Mouse (Mus musculus): Measurements from ENCODE around the gene B3gnt7.

The B3gnt7 gene

GRCm38 (mm10) chr1:86302532-86302931, at the start of gene B3gnt7:
TSS of gene B3gnt7 (plus strand) at chr1:86302832.
- in situ Hi-C loops (cut with MseI, MboI) = no loop called here

- in situ Hi-C loops (cut with MseI, MboI) = no loop called here
Observed at GRCm38 (mm10) chr1:86253410-86253809, 49.2 kb upstream of the B3gnt7 start.

- in situ Hi-C loops (cut with MseI, MboI) = no loop called here
Observed at GRCm38 (mm10) chr1:86256311-86256710, 46.3 kb upstream of the B3gnt7 start.

GRCm38 (mm10) chr1:86257228-86257627, 45.4 kb upstream of the B3gnt7 start:
- in situ Hi-C loops (cut with MseI, MboI) = no loop called here

- in situ Hi-C loops (cut with MseI, MboI) = no loop called here
Observed at GRCm38 (mm10) chr1:86258171-86258824, 44.3 kb upstream of the B3gnt7 start.

GRCm38 (mm10) chr1:86263564-86264339, 38.9 kb upstream of the B3gnt7 start:
- in situ Hi-C loops (cut with MseI, MboI) = no loop called here

- in situ Hi-C loops (cut with MseI, MboI) = no loop called here
Observed at GRCm38 (mm10) chr1:86265060-86265459, 37.6 kb upstream of the B3gnt7 start.

- in situ Hi-C loops (cut with MseI, MboI) = no loop called here
Observed at GRCm38 (mm10) chr1:86268492-86269189, 34.0 kb upstream of the B3gnt7 start.

GRCm38 (mm10) chr1:86269190-86269508, 33.5 kb upstream of the B3gnt7 start:
- in situ Hi-C loops (cut with MseI, MboI) = no loop called here

GRCm38 (mm10) chr1:86271707-86272106, 30.9 kb upstream of the B3gnt7 start:
- in situ Hi-C loops (cut with MseI, MboI) = no loop called here

GRCm38 (mm10) chr1:86277055-86277454, 25.6 kb upstream of the B3gnt7 start:
- in situ Hi-C loops (cut with MseI, MboI) = no loop called here

GRCm38 (mm10) chr1:86281781-86282536, 20.7 kb upstream of the B3gnt7 start:
- in situ Hi-C loops (cut with MseI, MboI) = no loop called here

- in situ Hi-C loops (cut with MseI, MboI) = no loop called here
Observed at GRCm38 (mm10) chr1:86284101-86284500, 18.5 kb upstream of the B3gnt7 start.

GRCm38 (mm10) chr1:86285295-86285694, 17.3 kb upstream of the B3gnt7 start:
- in situ Hi-C loops (cut with MseI, MboI) = no loop called here

GRCm38 (mm10) chr1:86287473-86287872, 15.2 kb upstream of the B3gnt7 start:
- in situ Hi-C loops (cut with MseI, MboI) = no loop called here

GRCm38 (mm10) chr1:86290452-86290851, 12.2 kb upstream of the B3gnt7 start:
- in situ Hi-C loops (cut with MseI, MboI) = no loop called here

GRCm38 (mm10) chr1:86293091-86293490, 9.5 kb upstream of the B3gnt7 start:
- in situ Hi-C loops (cut with MseI, MboI) = no loop called here

GRCm38 (mm10) chr1:86293868-86294267, 8.8 kb upstream of the B3gnt7 start:
- in situ Hi-C loops (cut with MseI, MboI) = no loop called here

- in situ Hi-C loops (cut with MseI, MboI) = no loop called here
Observed at GRCm38 (mm10) chr1:86294472-86294871, 8.2 kb upstream of the B3gnt7 start.

GRCm38 (mm10) chr1:86300093-86300492, 2.5 kb upstream of the B3gnt7 start:
- in situ Hi-C loops (cut with MseI, MboI) = no loop called here

GRCm38 (mm10) chr1:86300731-86301130, 1.9 kb upstream of the B3gnt7 start:
- in situ Hi-C loops (cut with MseI, MboI) = no loop called here
